Mouse (Mus musculus) urinary bladder, adult 18-20 months (tissue): ENCODE results near the gene Ap5b1.

Source experiments
- DNase-seq, 2 experiments: peaks; one replicate each; pipeline ENCODE4 v3.0.0; 2022; ENCODE audit warnings: low spot score in 2 of 2, mixed read lengths in 2 of 2

Ap5b1 gene

DNA sequence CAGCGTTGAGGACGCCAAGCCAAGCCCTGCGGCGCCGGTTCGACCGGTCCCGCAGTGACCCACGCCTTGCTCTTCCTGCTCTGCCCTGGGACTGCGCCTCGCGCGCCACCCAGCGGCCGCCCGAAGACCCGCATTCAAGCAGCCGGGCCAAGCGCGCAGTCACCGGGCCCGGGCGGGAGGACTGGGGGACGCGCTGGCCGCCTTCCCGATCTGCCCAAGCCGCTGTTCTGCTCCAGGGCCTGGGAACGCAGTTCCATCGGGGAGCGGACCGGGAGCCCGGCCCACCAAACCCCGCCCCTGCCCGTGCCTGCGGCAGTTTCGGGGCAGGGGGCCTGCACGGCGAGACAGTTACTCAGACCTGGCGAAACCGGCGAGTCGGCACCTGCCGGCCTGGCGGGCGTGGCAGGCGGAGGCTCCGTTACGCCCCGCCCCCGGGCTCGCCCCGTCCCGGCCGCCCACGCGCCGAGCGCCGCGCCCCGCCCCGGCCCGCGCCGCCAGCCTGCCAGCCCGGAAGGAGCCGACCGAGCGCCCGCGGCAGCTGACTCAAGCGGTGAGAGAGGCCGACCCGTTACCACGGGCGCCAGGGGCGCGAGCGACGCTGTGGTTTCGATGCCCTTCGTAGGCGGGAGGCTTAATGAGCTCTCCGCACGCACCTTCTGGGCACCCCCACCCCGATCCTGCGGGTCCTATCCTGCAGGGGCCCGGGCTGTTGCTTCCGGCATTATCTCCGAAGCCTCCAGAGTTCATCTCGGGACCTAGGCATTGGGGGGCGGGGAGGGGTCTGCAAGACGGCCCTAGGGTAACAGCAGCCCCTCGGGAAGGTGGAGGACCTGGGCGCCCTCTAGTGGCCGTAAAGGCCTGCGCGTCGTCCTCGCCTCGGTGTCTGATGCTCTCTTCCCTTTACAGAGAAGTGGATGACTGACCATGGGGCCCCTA lies at the start of gene Ap5b1:
Gene Ap5b1 (plus strand): TSS at position 492 of the 936 bp plus-strand sequence.
- DNase-seq, result peak; percentile 85 to 92

DNA sequence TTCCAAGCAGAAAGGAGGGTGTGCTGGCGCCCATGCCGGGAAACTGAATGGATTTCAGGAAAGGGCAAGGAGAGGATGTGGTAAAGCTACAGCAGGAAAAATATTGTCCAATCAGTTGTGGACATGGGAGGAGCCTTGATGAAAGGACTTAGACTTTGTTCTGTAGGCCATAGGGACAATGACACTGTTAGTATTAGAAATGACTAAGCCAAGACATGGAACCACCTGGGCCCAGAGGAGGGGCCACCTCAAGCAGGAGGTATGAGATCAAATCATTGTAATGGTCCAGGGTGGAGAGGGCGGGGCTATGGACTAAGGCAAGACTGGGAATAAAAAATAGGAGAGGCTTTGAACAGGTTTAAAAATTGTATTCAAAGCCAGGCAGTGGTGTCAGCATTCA lies 49.1 kb upstream of the Ap5b1 start:
- DNase-seq, result no peak

DNA sequence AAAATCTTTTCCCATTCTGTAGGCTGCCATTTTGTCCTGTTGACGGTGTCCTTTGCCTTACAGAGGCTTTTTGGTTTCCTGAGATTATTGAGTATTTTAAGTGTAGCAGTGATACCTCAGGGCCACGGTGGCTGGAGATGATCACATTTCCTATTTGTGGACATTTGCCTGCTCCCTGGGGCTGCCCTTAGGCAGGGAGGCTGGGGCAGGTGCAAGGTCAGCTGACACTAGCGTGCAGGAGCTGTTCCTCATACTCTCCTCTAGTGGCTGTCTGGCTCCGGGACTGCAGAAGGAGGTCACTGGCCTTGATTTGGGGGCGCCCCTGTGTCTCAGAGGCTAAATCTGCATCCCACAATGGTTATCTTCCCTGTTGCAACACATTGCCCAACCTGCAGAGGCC lies 42.6 kb upstream of the Ap5b1 start:
- no peak for DNase-seq

DNA sequence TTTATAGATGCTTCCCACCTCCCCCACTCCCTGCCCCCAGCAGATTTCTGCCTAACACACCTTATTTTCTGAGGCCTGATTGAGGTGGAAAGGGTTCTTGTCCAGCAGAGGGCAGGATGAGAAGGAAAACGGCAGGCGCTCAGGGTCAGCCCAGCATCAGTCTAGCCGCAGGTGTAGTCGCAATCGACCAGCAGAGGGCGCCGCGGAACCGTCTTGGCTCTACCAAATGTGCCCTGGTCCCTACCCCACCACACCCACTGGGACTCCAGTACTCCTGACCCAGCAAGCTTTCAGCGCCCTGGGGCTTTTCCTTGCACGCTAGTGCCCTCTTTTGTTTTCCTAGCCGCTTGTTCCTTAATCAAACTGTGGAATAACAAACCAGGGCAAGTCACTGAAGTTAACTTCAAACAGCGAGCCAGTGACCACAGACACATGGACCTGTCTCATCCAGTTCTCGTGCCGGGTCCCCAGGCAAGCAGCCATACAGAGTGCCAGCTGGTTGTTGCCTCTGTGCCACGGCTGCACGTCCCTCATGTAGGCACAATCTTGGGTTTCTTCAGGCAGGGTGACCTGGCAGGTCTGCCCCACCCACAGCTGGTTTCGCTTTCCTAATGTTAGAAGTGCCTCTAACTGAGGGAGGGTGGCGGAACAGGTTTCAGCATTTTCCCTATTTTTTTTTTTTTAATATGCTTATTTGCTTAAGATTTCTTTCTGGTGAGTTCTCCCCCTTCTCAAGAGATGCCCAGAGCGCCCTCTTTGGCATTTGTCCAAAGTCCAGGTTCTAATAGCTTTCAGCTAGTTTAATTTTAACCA lies 38.3 kb upstream of the Ap5b1 start:
- peak; percentile 96 to 98 for DNase-seq

DNA sequence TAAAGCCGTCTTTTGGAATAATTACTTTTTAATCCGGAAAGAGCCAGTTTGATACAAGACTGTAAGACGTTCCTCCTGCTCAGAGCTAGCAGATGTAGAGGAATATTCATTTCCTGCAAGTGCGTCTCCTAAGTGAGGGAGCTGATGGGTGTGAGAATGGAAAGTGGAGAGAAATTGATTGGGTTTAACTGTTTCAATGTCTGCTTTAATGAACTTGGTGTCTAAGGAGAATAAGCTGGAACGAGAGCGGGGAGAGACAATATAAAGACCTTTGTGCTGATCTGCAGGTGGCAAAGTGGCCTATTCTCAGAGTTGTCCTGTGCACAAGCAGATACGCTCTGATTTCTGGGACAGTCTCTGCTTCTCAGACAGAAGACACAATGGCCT lies 37.7 kb upstream of the Ap5b1 start:
- DNase-seq, result no peak

DNA sequence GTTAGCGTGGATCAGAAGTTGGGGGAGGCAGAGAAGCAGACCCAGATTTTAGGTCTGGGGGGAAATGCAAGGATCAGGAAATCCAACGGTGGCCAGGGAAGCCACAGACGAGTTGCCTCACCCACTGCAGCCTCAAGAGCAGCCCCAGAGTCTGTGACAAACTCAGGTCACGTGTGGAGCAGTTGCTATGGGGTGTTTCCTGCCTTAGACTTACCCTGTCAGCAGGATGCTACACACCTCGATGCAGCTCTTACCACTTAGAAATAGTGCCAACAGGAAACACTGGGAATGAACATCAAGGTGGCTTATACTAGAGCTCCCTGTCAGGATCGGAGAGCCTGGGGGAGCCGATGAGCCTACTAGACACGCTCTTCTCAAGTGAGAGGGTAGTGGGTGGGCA lies 35.3 kb upstream of the Ap5b1 start:
- DNase-seq, result no peak

DNA sequence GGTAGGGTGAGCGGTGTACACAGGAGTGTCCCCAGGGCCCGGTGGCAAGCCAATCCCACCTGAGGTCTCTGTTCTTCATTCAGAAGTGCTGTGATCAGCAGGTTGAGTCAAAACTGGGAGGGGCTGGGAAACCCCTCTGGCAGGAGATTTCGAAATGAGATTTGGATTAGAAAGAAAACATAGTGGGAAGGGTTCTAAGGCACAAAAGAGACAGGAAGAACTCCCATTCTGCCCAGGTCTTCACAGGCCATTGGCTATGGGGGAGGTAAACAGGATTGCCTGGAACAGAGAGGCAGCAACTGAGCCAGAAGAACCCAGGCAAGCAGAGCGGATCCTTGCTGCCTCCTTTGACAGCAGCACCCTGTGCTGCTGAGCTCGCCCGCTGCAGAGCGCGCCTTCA lies 29.0 kb upstream of the Ap5b1 start:
- no peak for DNase-seq

DNA sequence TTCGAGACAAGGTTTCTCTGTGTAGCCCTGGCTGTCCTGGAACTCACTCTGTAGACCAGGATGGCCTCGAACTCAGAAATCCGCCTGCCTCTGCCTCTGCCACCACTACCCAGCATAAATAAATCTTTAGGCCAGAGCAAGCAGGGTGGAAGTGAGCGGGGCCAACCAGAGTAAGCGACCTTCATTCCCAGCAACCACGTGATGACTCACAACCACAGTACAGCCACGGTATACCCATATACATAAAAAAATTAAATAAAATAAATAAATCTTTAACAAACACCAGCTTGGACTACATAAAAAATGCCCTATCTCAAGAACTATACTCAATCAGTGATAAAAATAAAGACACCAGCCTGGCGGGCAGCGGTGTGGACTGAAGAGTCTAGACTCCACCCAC lies 24.5 kb upstream of the Ap5b1 start:
- DNase-seq, result no peak

DNA sequence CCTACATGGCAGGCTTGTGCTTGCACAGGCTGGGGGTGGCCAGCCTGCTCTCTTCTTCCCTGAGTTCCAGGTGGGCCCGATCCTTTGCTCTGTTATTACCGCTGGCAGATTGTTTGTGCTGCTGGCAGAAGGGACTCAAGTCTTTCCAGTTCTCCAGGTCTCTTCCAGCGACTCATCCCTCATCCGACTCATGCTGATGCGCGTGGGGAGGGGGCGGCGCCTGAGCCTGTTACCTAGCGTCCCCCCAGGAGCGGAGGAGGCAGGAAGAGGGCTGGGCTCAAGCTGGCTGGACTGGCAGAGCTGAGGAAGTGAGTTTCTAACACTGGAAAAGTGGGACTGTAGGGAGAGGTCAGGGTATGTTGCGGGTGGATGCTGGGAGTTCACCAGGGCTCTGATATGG lies 23.8 kb upstream of the Ap5b1 start:
- no peak for DNase-seq

DNA sequence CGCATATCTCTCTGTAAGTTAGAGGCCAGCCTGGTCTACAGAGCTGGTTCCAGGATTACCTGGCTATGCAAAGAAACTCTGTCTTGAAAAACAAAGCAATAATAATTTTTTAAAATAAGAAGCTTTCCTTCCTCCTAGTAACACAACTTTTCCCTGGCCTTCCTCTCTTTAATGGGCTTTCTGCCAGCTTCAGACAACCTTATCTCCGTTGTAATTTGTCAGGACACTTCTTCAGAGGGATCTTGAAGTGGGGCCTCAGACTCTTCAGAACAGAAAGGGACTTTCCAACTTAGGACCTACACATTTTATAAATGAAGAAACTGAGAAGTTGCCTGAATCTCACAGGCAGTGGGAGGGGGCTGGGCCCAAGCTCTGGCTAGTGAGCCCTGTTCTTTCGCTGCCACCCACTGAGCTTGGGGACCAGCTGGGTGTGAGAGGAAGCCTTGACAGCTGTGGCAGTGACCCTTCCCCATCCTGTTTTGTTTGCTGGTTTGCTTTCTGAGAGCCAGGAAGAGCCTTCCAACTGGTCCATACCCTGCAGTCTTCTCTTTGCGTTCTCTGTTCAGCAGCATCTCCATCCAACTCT lies 20.3 kb upstream of the Ap5b1 start:
- DNase-seq, result no peak

DNA sequence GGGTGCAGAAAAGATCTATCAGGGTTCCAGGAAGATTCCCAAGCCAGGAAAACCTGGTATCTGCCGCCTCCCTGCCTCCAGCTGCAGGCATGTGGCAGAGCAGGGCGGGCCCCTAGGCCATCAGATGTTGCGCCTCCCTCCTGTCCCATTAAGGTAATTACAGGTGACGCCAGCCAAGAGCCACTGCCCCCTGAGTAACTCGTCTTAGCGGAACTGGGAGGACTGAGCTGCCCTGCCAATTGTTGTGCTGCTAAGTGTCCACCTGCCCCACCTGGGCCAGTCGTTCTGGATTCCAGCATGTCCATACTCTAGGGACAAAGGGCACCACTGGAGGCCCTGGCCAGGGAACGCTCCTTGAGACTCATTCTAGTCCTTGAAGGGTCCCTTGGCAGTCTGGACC lies 14.0 kb upstream of the Ap5b1 start:
- DNase-seq, result no peak

DNA sequence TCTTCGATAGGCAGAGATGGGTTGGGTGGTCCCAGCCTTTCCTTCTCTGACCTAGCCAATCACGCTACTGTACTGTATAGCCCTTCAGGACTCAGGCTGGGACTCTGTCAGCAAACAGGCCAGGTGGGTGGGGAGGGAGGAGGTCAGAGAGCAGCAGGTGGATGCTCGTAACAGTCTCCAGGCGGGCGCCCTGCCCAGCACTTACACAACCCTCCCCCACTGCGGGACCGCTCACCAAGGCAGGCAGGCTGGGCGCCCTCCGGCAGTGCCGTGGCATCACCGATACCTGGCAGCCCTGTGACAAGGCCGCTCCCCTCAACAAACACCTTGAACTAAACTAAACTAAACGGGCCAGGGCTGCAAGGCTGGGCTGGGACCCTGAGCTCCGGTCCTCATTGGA lies 13.6 kb upstream of the Ap5b1 start:
- DNase-seq, result peak in 1 of 2 experiments; percentile 21

DNA sequence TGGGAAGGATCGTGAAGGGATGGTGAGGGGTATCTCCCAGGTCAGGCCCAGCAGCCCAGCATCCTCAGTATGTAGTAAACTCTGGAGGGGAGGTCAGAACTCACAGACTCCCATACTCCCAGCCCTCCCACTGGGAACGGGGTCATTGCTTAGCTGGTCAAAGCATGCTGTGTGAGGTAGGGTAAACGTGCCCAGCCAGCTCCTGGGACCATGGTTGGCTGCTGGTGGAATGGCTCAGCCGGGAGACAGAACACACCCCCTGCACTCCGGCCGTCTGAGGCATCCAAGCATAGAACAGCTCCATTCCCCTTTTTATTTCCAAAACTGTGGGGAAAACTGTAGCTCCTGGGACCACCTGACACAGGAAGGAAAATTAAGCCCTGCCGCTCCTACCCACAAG lies 9.7 kb upstream of the Ap5b1 start:
- no peak for DNase-seq

DNA sequence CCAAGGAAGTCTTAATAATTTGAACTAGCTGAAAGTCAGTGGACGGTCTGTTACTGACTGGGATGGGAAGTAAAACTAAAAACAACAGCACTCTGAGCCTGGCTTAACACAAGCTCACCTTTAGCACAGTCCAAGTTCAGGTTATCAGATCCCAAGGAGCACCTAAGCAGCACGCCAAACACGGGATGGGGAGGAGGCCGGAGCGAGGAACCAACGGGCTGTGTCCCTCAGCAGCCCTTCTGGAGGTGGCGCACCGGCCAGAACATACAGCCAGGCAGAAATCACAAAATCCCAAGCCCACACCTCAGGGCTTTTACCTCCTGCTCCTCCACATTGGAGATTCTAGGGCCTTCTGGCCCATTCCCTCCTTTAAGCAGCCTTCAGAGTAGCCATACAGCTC lies 9.1 kb upstream of the Ap5b1 start:
- peak in 1 of 2 experiments; percentile 35 for DNase-seq

DNA sequence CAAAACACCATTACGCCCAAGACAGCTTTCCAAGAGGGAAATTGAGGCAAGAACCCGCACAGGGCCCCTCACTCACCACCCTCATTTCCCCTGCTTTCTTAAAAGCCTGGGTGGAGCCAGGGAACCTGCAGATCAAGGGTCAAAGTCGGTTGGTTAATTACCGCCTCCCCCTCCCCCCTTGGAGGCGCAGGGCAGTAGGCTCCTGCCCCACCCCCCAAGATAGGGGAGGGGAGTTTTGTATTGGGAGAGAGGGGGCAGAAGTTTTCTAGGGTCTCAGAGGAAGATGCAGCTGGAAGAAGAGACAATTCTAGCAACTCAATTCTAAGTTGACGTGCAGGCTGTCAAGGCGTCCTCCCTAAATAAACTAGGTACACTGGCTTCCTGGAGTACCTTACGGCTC lies 8.6 kb upstream of the Ap5b1 start:
- DNase-seq, result no peak

DNA sequence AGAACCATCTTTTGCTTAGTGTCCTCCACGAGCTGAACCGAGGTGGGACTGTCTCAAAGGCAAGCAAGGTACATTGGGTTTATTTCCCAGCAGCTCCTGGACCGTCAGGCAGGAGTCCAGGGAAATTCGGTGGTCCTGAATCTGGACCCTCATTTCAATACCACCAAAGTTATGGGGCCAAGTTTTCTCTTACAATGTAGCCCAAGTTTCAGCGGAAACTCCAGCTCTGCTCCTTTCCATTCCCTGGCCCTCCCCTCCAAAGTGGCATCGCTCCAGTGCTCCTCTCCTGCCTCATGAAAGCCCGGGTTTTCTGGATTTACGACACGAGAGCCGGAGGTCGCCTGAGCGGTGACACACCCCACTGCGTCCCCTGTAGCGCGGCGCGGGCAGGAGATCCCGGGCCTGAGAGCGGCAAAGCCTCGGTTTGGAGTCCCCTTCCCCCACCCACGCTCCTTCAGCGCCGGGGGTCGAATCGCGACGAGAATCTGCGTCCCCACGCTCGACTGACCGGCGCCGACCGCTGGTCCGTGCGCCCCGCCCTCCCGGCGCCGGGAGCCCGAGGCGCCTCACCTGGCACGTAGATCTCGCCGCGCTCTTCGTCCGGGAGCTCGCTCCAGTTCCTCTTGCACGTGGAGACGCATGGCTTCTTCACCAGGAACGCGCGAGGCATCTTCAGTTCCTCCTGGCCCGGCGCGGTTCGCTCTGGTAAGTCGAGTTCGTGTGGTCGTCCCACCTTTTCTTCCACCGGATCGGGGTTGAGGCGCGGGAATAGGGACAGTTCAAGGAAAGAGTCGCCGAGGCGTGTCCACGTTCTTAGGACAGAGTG lies 8.0 kb upstream of the Ap5b1 start:
- DNase-seq, result peak in 1 of 2 experiments; percentile 35

DNA sequence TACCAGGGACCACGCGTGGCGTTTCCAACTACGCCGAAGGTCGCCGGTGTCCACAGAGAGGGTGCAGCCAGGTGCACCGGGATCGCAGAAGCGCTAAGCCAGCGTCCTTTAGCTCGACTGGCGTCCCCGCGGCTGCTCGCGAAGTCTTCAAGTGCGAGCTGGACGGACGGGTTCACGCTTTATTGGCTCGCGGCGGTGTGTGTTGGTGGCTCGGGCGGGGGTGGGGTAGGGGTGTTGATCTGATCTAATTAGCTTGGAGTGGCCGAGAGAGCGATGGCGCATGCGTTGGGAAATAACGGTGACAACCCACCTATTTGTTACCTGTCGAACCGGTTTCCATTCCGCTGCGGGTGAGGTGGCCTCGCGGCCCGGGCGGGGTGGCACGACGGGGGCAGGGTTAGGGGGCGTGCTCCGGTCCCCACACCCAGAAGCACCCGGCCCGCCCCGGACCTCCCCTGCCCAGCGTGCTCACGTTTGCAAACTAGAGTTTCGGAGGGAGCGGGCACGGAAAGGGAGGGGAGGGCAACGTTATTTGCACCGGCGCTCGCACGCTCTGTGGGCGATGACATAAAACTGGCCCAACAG lies 7.3 kb upstream of the Ap5b1 start, which contains the start of gene Ovol1:
Gene Ovol1 (minus strand): TSS at position 190 of the 585 bp plus-strand sequence.
- peak; percentile 80 for DNase-seq

DNA sequence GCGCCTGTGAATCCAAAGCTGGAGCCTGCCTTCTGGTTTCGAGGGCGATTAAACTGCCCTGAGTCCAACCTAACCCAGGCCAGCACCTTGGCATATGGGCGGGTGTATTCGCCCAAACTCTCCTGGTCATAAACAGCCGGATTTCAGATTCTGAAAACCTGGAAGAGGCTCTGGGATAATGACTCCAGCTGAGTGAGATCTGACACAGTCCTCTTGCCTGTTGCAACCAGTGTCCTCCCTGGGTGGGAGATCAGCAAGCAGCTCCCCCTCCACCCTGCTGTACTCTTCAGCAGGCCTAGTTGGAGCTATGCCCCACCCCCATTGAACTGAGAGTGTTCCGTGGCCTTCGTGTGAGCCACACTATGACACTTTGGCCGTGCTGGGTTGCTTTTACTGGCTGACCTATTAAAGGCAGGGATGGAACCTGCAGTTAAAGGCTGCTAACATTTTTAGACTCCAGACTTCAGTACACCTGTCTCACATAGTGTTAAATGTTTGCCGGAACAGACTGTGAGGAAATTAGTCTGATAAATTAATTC lies 6.5 kb upstream of the Ap5b1 start:
- no peak for DNase-seq

DNA sequence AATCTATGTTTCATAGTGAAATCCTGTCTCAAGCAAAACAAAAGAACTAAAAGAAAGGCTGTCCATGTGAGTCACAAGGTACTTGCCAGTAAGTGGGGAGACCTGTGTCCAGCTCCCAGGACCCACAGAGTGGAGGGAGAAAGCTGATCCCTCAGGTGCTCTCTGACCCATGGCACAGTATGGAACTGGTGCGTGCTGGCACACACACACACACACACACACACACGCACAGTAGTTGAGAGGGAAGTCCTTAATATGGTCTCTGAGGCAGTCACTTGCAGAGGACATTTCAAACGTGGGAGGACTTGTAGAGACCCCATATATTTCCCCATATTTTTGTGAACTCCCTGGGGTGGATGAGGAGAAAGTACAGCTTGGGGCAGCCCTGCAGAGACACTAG lies 5.9 kb upstream of the Ap5b1 start:
- DNase-seq, result no peak

DNA sequence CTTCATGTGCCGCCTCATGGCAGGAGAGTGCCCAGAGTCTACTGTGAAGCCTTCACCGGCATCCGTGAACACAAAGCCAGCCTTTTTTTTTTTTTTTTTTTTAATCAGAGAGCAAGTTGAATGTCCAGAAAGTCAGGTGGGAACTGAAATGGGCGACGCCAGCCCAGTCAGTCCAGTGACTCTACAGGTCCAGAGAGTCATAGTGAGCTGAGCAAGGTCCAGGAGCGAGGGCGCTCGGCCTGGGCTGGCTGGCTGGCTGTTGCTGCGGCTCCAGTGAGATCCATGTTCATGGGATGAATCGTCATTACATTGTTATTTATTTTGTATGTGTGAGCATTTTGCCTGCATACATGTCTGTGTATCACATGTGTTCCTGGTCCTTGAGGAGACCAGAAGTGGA lies 5.0 kb upstream of the Ap5b1 start:
- DNase-seq, result no peak

DNA sequence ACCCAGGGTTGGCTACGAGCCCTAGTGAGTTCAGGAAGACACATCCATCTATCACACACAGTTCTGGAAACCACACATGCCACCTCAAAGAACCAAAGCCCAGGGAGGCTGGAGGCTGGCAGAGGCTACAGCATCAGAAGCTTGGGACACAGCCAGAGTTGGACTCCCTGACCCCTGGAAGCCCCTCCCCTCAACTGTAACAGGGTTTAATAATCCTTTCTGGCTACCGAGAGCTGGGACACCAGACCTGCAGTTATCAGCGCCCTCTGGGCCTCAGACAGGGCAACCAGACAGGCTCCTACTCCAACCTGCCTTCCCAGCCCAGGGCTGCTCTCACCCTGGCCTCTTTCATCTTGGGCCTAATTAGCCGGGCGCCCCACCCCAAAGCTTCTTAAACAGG lies 1.5 kb upstream of the Ap5b1 start:
- no peak for DNase-seq
